In the genomic region with DNA sequence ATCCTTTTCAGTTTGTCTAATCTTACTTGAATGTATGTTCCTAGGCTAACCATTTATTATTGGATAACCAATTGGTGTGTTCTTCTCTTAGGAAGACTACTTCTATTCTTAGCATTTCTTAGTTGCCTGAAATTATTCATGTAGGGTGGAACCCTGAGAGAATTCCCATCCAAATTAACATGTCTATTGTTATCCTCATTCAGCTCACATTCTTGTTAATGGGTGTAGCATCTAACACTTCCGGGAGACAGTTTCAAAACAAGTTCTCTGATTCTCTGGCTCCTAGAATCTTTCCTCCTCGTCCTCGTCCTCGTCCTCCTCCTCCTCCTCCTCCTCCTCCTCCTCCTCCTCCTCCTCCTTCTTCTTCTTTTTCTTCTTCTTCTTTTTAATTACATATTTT, we compare ENCODE assay signal across 19 mouse cellular contexts. TPM values are rescaled to one million over a fixed set of nuclear protein-coding genes. Genes with fewer than 3 reads are reported as not detected.
"Had no signal": no experiment of that assay in that cellular context is flagged by ENCODE, and none has a peak within 500 bp of the region (broad histone marks: within the 10 kb centered on the region; RNA-seq: fewer than 3 reads in every experiment).

No protein-coding gene starts in this region.

- H3K4me2 ChIP-seq: neural tube, embryonic 12.5 days; neural tube, embryonic 13.5 days; neural tube, embryonic 15.5 days; stomach, embryonic 15.5 days had no signal

- H3K9ac ChIP-seq: neural tube, embryonic 12.5 days; neural tube, embryonic 13.5 days; neural tube, embryonic 15.5 days; stomach, embryonic 15.5 days had no signal

- H3K4me1 ChIP-seq: neural tube, embryonic 12.5 days; neural tube, embryonic 13.5 days; neural tube, embryonic 15.5 days; stomach, embryonic 15.5 days had no signal

- H3K27me3 ChIP-seq: neural tube, embryonic 12.5 days; neural tube, embryonic 13.5 days; neural tube, embryonic 15.5 days; stomach, embryonic 15.5 days had no signal

- H3K36me3 ChIP-seq: neural tube, embryonic 12.5 days; neural tube, embryonic 13.5 days; neural tube, embryonic 15.5 days; stomach, embryonic 15.5 days had no signal

- H3K27ac ChIP-seq: neural tube, embryonic 12.5 days; neural tube, embryonic 13.5 days; neural tube, embryonic 15.5 days; stomach, embryonic 15.5 days had no signal

- DNase-seq: retina, postnatal 1 day; right cerebral cortex, adult 18-20 months; right cerebral cortex, postnatal 14 days; right cerebral cortex, postnatal 25 days; right cerebral cortex, postnatal 4 days; spleen, adult 18-20 months; thymus, adult 18-20 months; thymus, adult 2 months; thymus, postnatal 14 days; thymus, postnatal 25 days; thymus, postnatal 36 days; thymus, postnatal 4 days had no signal

- H3K9me3 ChIP-seq: neural tube, embryonic 12.5 days; neural tube, embryonic 13.5 days; neural tube, embryonic 15.5 days; stomach, embryonic 15.5 days had no signal

- H3K4me3 ChIP-seq: neural tube, embryonic 12.5 days; neural tube, embryonic 13.5 days; neural tube, embryonic 15.5 days; stomach, embryonic 15.5 days had no signal

RNA-seq across cellular contexts. Expression of a gene that starts 10.5 kb away (rescaled TPM):
- total RNA-seq: neutrophil, adult 5-6 weeks had no signal
- polyA plus RNA-seq: small intestine, adult 2 months; spleen, adult 2 months had no signal
